Mouse (Mus musculus) left cerebral cortex, postnatal 25 days (tissue): ENCODE measurements around the gene Cdc42ep5. TPM values are rescaled to one million over a fixed set of nuclear protein-coding genes. Genes with fewer than 3 reads are reported as not detected.

ENCODE experiments used
- DNase-seq, 2 experiments: peaks; one replicate each; pipeline ENCODE4 v3.0.0; 2022; ENCODE audit warnings: low spot score in 2 of 2, mixed read lengths in 1 of 2
- intact Hi-C: fragments of 180-260 bp; cut with DNase I; formaldehyde crosslinking; loops from one replicate; pipeline ENCODE4 v1.15.1; 2025
- total RNA-seq, 2 experiments: library from RNA; stranded (reverse); gene quantifications; 2 replicates each; pipeline ENCODE4 v1.2.3; 2021

Gene Cdc42ep5
- total RNA-seq, 2 experiments from 2014 or later = 1.4 to 1.9 TPM

GRCm38 (mm10) chr7:4147371-4147770, 17.3 kb downstream of the Cdc42ep5 start:
- intact Hi-C loops = loop anchor here (5.0 kb wide), 3 partner anchors 120 to 455 kb away; partner anchors contain the start of genes Mboat7 and Tsen34
- peak; percentile 5 to 8 for DNase-seq

- peak; percentile 5 to 10 for DNase-seq
- intact Hi-C loops = loop anchor here (5.0 kb wide), 3 partner anchors 119 to 454 kb away; partner anchors contain the start of genes Mboat7 and Tsen34
Observed at GRCm38 (mm10) chr7:4146241-4147180, 18.1 kb downstream of the Cdc42ep5 start.

DNA sequence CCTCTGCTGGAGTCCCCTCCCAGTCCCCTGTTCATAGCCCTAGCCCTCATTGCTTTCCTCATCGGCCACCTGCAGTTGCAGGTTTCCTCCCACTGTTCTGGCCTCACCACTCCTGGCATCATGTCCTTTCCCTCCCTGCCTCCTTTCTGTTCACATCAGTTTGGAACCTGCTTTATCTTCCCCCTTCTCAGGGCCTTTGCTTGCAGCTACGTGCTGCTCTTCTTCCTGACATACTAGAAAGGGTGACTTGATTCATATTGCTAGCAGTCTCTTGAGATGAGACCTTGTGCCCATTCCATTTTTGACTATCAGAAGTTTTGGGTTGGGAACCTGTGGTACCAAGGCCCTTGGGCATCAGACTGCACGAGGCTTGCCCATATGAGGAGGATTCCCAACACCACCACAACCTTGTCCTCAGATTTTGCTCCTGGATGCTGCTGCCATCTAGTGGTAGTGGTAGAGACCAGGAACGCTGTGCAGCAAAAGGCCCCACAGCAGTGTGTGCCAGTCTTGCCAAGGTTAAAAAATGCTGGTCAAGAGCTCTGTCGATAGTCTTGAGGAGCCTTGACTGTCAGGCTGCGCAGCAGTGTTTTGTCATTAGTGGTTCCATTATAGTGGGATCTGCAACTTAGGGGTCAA, 19.0 kb downstream of the Cdc42ep5 start:
- peak; percentile 62 to 70 for DNase-seq
- intact Hi-C loops = loop anchor here (5.0 kb wide), 3 partner anchors 118 to 453 kb away; partner anchors contain the start of genes Mboat7 and Tsen34

DNA sequence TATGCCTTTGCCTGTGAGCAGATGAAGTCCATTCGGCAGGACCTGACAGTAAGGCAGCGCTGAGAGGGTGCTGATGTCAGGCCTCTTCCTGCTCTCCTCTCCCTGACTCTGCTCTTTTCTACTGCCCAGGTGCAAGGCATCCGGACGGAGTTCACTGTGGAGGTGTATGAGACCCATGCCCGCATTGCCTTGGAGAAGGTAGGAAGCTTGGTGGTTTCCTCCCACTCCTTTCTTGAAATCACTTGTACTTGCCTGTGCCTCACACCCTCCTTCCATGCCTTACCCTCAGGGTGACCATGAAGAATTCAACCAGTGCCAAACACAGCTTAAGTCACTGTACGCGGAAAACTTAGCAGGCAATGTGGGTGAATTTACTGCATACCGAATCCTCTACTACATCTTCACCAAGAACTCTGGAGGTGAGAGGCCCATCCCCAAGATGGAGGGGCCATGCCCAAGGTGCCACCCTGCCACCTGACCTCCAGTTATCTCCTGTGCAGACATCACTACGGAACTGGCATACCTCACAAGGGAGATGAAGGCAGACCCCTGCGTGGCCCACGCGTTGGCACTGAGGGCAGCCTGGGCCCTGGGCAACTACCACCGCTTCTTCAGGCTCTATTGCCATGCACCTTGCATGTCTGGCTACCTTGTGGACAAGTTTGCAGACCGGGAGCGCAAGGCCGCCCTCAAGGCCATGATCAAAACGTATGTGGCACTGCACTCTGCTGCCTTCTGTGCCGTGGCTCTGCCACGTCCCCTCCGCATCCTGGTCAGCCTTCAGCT, 19.7 kb downstream of the Cdc42ep5 start:
- DNase-seq = peak; percentile 5
- intact Hi-C loops = loop anchor here (5.0 kb wide), 3 partner anchors 118 to 453 kb away; partner anchors contain the start of genes Mboat7 and Tsen34

DNA sequence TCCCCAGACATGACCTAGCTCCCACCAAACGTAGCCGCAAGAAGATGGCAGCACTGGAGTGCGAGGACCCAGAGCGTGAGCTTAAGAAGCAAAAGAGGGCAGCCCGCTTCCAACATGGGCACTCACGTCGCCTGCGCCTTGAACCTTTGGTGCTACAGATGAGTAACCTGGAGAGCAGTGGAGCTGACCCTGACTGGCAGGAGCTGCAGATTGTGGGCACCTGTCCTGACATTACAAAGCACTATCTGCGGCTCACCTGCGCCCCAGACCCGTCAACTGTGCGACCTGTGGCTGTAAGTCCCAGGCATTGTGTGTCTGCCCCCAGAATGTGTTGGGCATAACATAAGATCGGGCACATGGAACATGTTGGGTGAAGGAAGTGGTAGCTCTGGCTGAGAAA, 20.6 kb downstream of the Cdc42ep5 start:
- intact Hi-C loops = no loop called here
- DNase-seq = peak; percentile 1 to 2

DNA sequence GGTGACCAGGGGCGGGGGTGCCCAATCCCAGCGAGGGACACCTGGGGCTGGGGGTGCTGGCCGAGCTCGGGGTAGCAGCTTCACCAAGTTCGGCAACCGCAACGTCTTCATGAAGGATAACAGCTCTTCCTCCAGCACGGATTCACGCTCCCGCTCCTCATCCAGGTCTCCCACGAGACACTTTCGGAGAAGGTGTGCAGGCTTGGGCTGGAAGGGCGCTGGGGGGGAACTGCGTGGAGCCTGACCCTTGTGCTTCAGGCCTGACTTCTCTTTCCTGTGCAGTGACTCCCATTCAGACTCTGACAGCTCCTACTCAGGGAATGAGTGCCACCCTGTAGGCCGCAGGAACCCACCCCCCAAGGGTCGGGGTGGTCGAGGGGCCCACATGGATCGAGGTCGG, 21.2 kb downstream of the Cdc42ep5 start:
- intact Hi-C loops = no loop called here
- peak in 1 of 2 experiments; percentile 1 for DNase-seq

DNA sequence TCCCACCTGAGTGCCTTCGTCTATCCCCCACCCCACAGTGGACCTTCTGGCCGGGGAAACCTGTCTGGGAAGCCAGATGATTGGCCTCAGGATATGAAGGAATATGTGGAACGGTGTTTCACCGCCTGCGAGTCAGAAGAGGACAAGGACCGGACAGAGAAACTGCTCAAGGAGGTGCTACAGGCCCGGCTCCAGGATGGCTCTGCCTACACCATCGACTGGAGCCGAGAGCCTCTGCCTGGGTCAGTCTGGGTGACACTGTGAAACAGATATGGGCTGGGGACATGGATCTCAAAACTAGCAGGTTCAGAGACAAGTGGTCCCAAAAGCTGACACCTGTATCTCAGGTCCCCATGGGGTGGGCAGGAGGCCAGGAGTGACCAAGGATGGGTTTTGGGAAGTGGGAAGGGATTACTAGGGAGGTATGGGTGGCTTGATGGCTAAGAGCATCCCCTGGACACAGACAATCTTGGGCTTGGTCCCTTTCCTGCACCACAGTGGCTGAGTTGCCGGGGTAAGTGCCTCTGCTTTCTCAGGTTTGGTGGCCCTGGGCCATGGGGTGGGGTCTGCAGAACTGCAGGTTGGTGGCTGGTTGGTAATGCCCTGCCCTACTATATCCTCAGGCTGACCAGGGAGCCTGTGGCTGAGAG, 21.7 kb downstream of the Cdc42ep5 start:
- intact Hi-C loops = no loop called here
- peak in 1 of 2 experiments; percentile 2 for DNase-seq

- intact Hi-C loops = no loop called here
- DNase-seq = peak in 1 of 2 experiments; percentile 0
Observed at GRCm38 (mm10) chr7:4141648-4142325, 22.9 kb downstream of the Cdc42ep5 start.

GRCm38 (mm10) chr7:4139391-4139790, 25.3 kb downstream of the Cdc42ep5 start:
- peak in 1 of 2 experiments; percentile 0 for DNase-seq
- intact Hi-C loops = loop anchor here (10.0 kb wide), 1 partner anchor 925 kb away; the partner anchor contains the start of gene U2af2

- DNase-seq = peak in 1 of 2 experiments; percentile 1
- intact Hi-C loops = loop anchor here (10.0 kb wide), 1 partner anchor 926 kb away; the partner anchor contains the start of gene U2af2
Observed at GRCm38 (mm10) chr7:4138671-4139070, 26.0 kb downstream of the Cdc42ep5 start.

DNA sequence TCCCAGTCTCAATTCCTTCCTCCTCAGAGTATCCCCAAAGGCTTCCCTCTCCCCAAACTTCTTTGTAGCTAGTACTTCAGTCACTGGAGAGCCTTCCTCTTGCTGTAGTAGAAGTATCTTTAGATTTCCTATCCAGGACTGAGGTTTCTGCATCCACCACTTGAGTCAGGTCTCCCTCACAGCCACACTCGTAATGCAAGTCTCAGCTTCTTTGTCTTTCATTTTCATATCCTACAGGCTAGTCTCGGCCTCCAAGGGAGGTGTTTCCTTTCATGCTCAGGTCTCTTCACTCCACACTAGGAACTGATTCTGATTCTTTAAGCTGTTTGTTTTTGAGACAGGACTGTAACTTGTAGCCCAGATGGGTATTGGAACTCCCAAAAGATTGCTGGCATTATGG, 26.5 kb downstream of the Cdc42ep5 start:
- intact Hi-C loops = loop anchor here (10.0 kb wide), 1 partner anchor 927 kb away; the partner anchor contains the start of gene U2af2
- DNase-seq = no peak

GRCm38 (mm10) chr7:4137746-4138145, 26.9 kb downstream of the Cdc42ep5 start:
- intact Hi-C loops = loop anchor here (10.0 kb wide), 1 partner anchor 927 kb away; the partner anchor contains the start of gene U2af2
- DNase-seq = peak in 1 of 2 experiments; percentile 3

GRCm38 (mm10) chr7:4136771-4137531, 27.7 kb downstream of the Cdc42ep5 start, which contains the start of gene Leng8:
Gene Leng8 (plus strand): TSS chr7:4137039.
- intact Hi-C loops = loop anchor here (10.0 kb wide), 1 partner anchor 928 kb away; the partner anchor contains the start of gene U2af2
- peak; percentile 100 for DNase-seq

DNA sequence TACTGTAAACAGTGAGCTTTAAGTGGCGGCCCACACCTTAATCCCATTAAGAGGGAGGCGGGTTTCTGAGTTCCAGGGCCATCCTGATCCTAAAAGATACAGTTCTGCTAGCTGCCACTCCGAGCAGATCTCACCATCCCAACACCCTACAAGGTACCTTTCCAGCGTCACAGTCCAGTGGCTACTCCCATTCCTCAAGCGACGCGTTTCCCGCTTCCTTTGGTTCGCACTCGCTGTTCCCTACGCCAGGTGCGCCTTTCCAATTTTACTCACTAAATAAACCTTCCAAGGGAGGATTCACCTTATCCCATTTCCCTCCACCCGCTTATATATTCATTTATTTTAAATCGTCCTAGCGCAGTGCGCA, 28.3 kb downstream of the Cdc42ep5 start:
- DNase-seq = no peak
- intact Hi-C loops = loop anchor here (10.0 kb wide), 1 partner anchor 928 kb away; the partner anchor contains the start of gene U2af2

GRCm38 (mm10) chr7:4134911-4135310, 29.7 kb downstream of the Cdc42ep5 start:
- peak in 1 of 2 experiments; percentile 2 for DNase-seq
- intact Hi-C loops = loop anchor here (5.0 to 10.0 kb wide), 2 partner anchors 108 to 930 kb away; partner anchors contain the start of gene U2af2

DNA sequence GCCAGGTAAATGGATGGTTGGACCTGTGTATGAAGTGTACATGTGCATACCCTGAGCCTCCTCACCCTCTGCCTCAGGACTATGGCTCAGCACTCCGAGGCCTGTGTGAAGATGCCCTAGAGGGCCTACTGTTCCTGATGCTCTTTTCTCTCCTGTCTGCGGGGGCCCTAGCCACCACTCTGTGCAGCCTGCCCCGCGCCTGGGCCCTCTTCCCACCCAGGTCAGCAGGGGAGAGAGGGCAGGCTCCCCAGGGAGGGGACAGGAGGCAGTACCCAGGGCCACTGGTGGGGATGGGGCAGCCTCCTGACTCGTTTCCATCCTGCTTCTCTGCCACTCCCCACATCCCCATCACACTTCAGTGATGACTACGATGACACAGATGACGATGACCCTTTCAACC, 31.7 kb downstream of the Cdc42ep5 start:
- no peak for DNase-seq
- intact Hi-C loops = loop anchor here (5.0 to 10.0 kb wide), 2 partner anchors 106 to 932 kb away; partner anchors contain the start of gene U2af2

DNA sequence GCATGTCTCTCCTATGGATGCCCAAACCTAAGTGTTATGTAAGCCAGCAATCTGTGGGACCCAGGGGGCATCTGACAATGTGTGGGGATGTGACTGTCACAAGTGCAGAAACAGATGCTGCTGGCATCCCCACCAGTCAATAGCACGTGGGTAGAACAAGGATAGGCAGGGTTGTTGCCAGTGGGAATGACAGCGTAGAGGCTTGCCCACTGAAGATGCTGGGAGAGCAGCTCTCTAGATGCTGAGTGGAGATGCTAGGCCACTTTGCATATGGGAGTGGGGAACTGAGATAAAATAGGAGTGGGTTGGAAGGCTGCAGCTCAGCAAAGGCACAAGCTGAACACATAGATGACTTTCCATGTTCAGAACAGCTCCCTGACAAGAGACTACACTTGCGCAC, 32.1 kb downstream of the Cdc42ep5 start:
- peak in 1 of 2 experiments; percentile 89 for DNase-seq
- intact Hi-C loops = loop anchor here (5.0 to 10.0 kb wide), 2 partner anchors 105 to 932 kb away; partner anchors contain the start of gene U2af2
